Mouse (Mus musculus): ENCODE measurements at regions not wholly inside any gene's neighbourhood (a gene's known extent, or its start where the extent isn't known, plus 50 kb on each side); places are given as distances from the start of the nearest gene placed in this dataset.

GRCm38 (mm10) chr12:16477572-16477971 is 133.2 kb downstream of the Lpin1 start:
- 89% methylated on average over 2 of the region's 2 CpGs for WGBS
- H3K9me3 ChIP-seq (ENCODE audit: control insufficient read depth, low read length) = no peaks in the 10 kb centered on the region
- no peaks in the 10 kb centered on the region for H3K4me1 ChIP-seq (ENCODE audit: control insufficient read depth, insufficient read depth, low read length)
- H3K4me2 ChIP-seq (ENCODE audit: low read depth, low read length) = no peak overlapping the region
- H3K4me3 ChIP-seq (ENCODE audit: low read depth, low read length) = no peak overlapping the region
- no peak overlapping the region for H3K9ac ChIP-seq (replicated peaks; ENCODE audit: low read depth, low read length)
- H3K27ac ChIP-seq (ENCODE audit: low read depth, low read length) = no peak overlapping the region
- H3K36me3 ChIP-seq (ENCODE audit: control insufficient read depth, insufficient read depth, low read length) = no peaks in the 10 kb centered on the region
- no peak for ATAC-seq (ENCODE audit: low read depth)
- no peaks in the 10 kb centered on the region for H3K27me3 ChIP-seq (ENCODE audit: control insufficient read depth, insufficient read depth, low read length)

DNA sequence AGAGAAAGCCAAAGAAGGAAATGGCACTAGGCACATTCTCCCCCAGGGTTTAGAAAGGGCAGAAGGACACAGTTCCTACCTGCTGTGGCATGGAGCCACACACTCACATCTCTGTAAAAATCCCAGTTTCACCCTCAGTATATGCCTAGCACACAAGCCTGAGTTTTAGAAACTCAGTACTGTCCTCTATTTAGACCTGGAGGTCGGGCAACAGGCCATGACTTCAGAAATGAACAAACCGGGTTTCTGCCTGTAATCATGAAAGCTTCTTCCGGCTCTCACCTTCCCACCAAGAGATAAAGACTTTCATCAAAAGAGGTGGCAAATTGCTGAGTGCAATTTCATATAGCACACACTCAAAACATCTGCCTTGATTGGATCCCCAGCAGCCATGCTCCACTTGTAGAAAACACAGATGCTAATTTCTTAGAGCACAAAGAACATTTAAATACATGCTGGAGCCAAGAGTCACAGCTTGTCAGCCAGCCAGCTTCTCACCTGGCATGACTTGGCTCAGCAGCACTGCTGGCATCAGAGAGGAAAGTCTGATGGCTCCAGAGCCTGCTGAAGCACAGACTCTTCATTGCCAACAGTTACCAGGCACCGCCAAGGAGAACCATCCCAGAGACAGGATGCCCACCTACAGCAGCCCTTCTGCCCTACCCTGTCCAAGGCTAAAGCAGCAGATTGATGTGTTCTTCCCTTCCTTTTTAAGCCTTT is 136.2 kb downstream of the Lpin1 start:
- H3K9ac ChIP-seq (replicated peaks; ENCODE audit: low read depth, low read length) = no peak overlapping the region
- H3K36me3 ChIP-seq (ENCODE audit: control insufficient read depth, insufficient read depth, low read length) = no peaks in the 10 kb centered on the region
- H3K9me3 ChIP-seq (ENCODE audit: control insufficient read depth, low read length) = no peaks in the 10 kb centered on the region
- H3K27ac ChIP-seq (ENCODE audit: low read depth, low read length) = no peak overlapping the region
- 89% methylated on average over 4 of the region's 4 CpGs for WGBS
- H3K27me3 ChIP-seq (ENCODE audit: control insufficient read depth, insufficient read depth, low read length) = no peaks in the 10 kb centered on the region
- H3K4me3 ChIP-seq (ENCODE audit: low read depth, low read length) = no peak overlapping the region
- no peaks in the 10 kb centered on the region for H3K4me1 ChIP-seq (ENCODE audit: control insufficient read depth, insufficient read depth, low read length)
- H3K4me2 ChIP-seq (ENCODE audit: low read depth, low read length) = no peak overlapping the region
- ATAC-seq (ENCODE audit: low read depth) = no peak

DNA sequence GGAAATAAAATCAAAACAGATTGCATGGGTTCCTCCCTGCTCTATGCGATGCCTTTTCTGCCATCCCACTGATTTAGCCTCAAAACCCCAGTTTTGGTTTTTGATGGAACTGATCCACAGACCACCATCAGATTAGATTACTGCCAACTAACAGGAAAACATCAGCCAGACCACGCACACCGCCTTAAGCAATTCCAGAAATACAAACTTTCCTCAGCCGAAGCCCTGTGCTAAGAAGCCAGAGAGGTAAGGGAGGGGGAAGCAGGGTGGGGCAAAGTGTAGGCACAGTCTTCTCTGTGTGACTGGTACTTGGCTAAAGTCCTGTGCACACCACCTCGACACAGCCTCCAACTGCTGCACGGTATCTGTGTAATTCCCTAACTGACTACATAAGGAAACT is 153.3 kb downstream of the Lpin1 start:
- Histone ChIP-seq H3K4me1 (ENCODE audit: control insufficient read depth, insufficient read depth, low read length) (no peaks in the 10 kb centered on the region), H3K9me3 (ENCODE audit: control insufficient read depth, low read length) (no peaks in the 10 kb centered on the region), H3K27me3 (ENCODE audit: control insufficient read depth, insufficient read depth, low read length) (no peaks in the 10 kb centered on the region), H3K4me2 (ENCODE audit: low read depth, low read length) (no peak overlapping the region), H3K27ac (ENCODE audit: low read depth, low read length) (no peak overlapping the region), H3K4me3 (ENCODE audit: low read depth, low read length) (no peak overlapping the region), H3K36me3 (ENCODE audit: control insufficient read depth, insufficient read depth, low read length) (no peaks in the 10 kb centered on the region), H3K9ac (replicated peaks; ENCODE audit: low read depth, low read length) (no peak overlapping the region)
- ATAC-seq (ENCODE audit: low read depth) = no peak
- WGBS = 90% methylated on average over 6 of the region's 6 CpGs

DNA sequence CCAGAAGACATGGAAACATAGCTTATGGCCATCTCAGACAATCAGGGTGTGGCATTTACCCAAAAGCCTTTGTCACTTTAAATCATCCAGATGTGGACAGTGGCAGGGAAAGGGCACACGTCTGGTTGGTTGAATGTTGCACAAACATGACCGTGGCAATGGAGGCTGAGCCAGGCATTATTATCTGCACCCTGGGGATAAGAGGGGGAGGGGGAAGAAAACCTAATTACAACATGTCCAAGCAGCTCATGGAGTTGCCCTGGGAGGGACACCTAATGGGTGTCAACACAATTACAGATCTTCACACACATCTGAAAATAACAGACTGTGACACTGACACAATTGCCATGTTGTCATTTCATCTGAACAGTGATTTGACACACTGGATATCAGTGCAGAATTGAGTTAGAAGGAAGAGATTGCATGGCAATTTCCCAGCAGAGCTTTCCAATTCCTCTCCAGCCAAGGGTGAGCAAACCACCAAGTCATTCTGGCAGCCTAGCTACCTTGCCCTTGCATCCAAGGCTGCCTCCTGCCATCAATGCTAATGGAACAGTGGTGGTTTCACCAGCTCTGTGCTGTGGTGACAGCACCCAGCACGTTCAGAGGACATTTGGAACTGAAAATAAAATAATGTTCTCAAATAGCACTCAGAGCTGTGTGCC is 159.9 kb downstream of the Lpin1 start:
- 71% methylated on average over 3 of the region's 3 CpGs for WGBS

DNA sequence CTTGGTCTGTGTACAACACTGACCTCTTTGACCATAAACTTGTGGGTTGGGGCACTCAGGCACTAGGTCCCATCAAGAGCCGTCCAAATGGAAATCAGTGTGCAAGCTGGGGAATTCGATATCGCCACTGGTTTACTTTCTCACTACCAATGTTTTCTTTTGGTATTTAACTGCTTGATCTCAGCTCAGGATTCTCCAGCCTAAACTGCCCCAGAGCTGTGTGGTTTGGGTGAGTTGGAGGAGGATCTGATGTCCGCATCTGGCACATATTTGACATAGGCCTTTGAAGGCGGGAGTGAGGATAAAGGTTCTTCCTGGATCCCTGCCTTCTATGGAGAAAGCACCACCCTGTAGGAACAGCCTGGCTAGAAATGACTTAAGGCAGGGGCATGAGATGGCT is 172.0 kb downstream of the Lpin1 start:
- H3K9ac ChIP-seq (replicated peaks; ENCODE audit: low read depth, low read length) = no peak overlapping the region
- 92% methylated on average over 5 of the region's 5 CpGs for WGBS
- H3K4me2 ChIP-seq (ENCODE audit: low read depth, low read length) = no peak overlapping the region
- no peak for ATAC-seq (ENCODE audit: low read depth)
- H3K27ac ChIP-seq (ENCODE audit: low read depth, low read length) = no peak overlapping the region
- no peak overlapping the region for H3K4me3 ChIP-seq (ENCODE audit: low read depth, low read length)
- no peaks in the 10 kb centered on the region for H3K36me3 ChIP-seq (ENCODE audit: control insufficient read depth, insufficient read depth, low read length)
- no peaks in the 10 kb centered on the region for H3K4me1 ChIP-seq (ENCODE audit: control insufficient read depth, insufficient read depth, low read length)
- H3K9me3 ChIP-seq (ENCODE audit: control insufficient read depth, low read length) = no peaks in the 10 kb centered on the region
- H3K27me3 ChIP-seq (ENCODE audit: control insufficient read depth, insufficient read depth, low read length) = no peaks in the 10 kb centered on the region

More for the DNA sequence above, 159.9 kb downstream of the Lpin1 start:
- no peaks in the 10 kb centered on the region for H3K9me3 ChIP-seq (ENCODE audit: control insufficient read depth, low read length)
- H3K36me3 ChIP-seq (ENCODE audit: control insufficient read depth, insufficient read depth, low read length) = no peaks in the 10 kb centered on the region
- H3K4me3 ChIP-seq (ENCODE audit: low read depth, low read length) = no peak overlapping the region
- H3K27ac ChIP-seq (ENCODE audit: low read depth, low read length) = no peak overlapping the region
- no peaks in the 10 kb centered on the region for H3K4me1 ChIP-seq (ENCODE audit: control insufficient read depth, insufficient read depth, low read length)
- no peak overlapping the region for H3K9ac ChIP-seq (replicated peaks; ENCODE audit: low read depth, low read length)
- no peak for ATAC-seq (ENCODE audit: low read depth)
- no peaks in the 10 kb centered on the region for H3K27me3 ChIP-seq (ENCODE audit: control insufficient read depth, insufficient read depth, low read length)
- H3K4me2 ChIP-seq (ENCODE audit: low read depth, low read length) = no peak overlapping the region

- 100% methylated on average over 1 of the region's 1 CpGs for WGBS
- Histone ChIP-seq H3K27me3 (ENCODE audit: control insufficient read depth, insufficient read depth, low read length) (no peaks in the 10 kb centered on the region), H3K4me1 (ENCODE audit: control insufficient read depth, insufficient read depth, low read length) (no peaks in the 10 kb centered on the region), H3K9me3 (ENCODE audit: control insufficient read depth, low read length) (no peaks in the 10 kb centered on the region), H3K9ac (replicated peaks; ENCODE audit: low read depth, low read length) (no peak overlapping the region), H3K27ac (ENCODE audit: low read depth, low read length) (no peak overlapping the region), H3K4me3 (ENCODE audit: low read depth, low read length) (no peak overlapping the region), H3K36me3 (ENCODE audit: control insufficient read depth, insufficient read depth, low read length) (no peaks in the 10 kb centered on the region), H3K4me2 (ENCODE audit: low read depth, low read length) (no peak overlapping the region)
- ATAC-seq (ENCODE audit: low read depth) = no peak
Measured at GRCm38 (mm10) chr12:16436961-16437360, 173.8 kb downstream of the Lpin1 start.

- Histone ChIP-seq H3K9ac (replicated peaks; ENCODE audit: low read depth, low read length) (no peak overlapping the region), H3K9me3 (ENCODE audit: control insufficient read depth, low read length) (no peaks in the 10 kb centered on the region), H3K36me3 (ENCODE audit: control insufficient read depth, insufficient read depth, low read length) (no peaks in the 10 kb centered on the region), H3K27ac (ENCODE audit: low read depth, low read length) (no peak overlapping the region), H3K27me3 (ENCODE audit: control insufficient read depth, insufficient read depth, low read length) (no peaks in the 10 kb centered on the region), H3K4me3 (ENCODE audit: low read depth, low read length) (no peak overlapping the region), H3K4me1 (ENCODE audit: control insufficient read depth, insufficient read depth, low read length) (no peaks in the 10 kb centered on the region), H3K4me2 (ENCODE audit: low read depth, low read length) (no peak overlapping the region)
- WGBS = 82% methylated on average over 1 of the region's 1 CpGs
- ATAC-seq (ENCODE audit: low read depth) = no peak
Measured at GRCm38 (mm10) chr12:16436255-16436654, 174.5 kb downstream of the Lpin1 start.

GRCm38 (mm10) chr12:16434739-16435138 is 176.0 kb downstream of the Lpin1 start:
- Histone ChIP-seq H3K27ac (ENCODE audit: low read depth, low read length) (no peak overlapping the region), H3K9me3 (ENCODE audit: control insufficient read depth, low read length) (no peaks in the 10 kb centered on the region), H3K4me2 (ENCODE audit: low read depth, low read length) (no peak overlapping the region), H3K4me1 (ENCODE audit: control insufficient read depth, insufficient read depth, low read length) (no peaks in the 10 kb centered on the region), H3K4me3 (ENCODE audit: low read depth, low read length) (no peak overlapping the region), H3K36me3 (ENCODE audit: control insufficient read depth, insufficient read depth, low read length) (no peaks in the 10 kb centered on the region), H3K27me3 (ENCODE audit: control insufficient read depth, insufficient read depth, low read length) (no peaks in the 10 kb centered on the region), H3K9ac (replicated peaks; ENCODE audit: low read depth, low read length) (no peak overlapping the region)
- WGBS = 50% methylated on average over 1 of the region's 1 CpGs
- ATAC-seq (ENCODE audit: low read depth) = peak; percentile 54

GRCm38 (mm10) chr12:16434225-16434624 is 176.5 kb downstream of the Lpin1 start:
- peak; percentile 77 for ATAC-seq (ENCODE audit: low read depth)
- H3K36me3 ChIP-seq (ENCODE audit: control insufficient read depth, insufficient read depth, low read length) = no peaks in the 10 kb centered on the region
- H3K27ac ChIP-seq (ENCODE audit: low read depth, low read length) = no peak overlapping the region
- no peak overlapping the region for H3K9ac ChIP-seq (replicated peaks; ENCODE audit: low read depth, low read length)
- H3K4me3 ChIP-seq (ENCODE audit: low read depth, low read length) = no peak overlapping the region
- no peaks in the 10 kb centered on the region for H3K9me3 ChIP-seq (ENCODE audit: control insufficient read depth, low read length)
- no peaks in the 10 kb centered on the region for H3K27me3 ChIP-seq (ENCODE audit: control insufficient read depth, insufficient read depth, low read length)
- 7% methylated on average over 1 of the region's 1 CpGs for WGBS
- no peaks in the 10 kb centered on the region for H3K4me1 ChIP-seq (ENCODE audit: control insufficient read depth, insufficient read depth, low read length)
- no peak overlapping the region for H3K4me2 ChIP-seq (ENCODE audit: low read depth, low read length)

All from neural tube, embryonic 14.5 days (tissue).